Mouse (Mus musculus) cerebellum, adult (tissue): ENCODE measurements around the gene Rpl38.

Source experiments
- ATAC-seq: cut with Nextera tagmentation; 2 replicates; pipeline ENCODE4 v1.9.2; 2017; ENCODE audit warnings: mild to moderate bottlenecking, moderate library complexity, mixed read lengths; ENCODE audit not compliant: insufficient number of reproducible peaks, low FRiP score, low TSS enrichment

The Rpl38 gene

DNA sequence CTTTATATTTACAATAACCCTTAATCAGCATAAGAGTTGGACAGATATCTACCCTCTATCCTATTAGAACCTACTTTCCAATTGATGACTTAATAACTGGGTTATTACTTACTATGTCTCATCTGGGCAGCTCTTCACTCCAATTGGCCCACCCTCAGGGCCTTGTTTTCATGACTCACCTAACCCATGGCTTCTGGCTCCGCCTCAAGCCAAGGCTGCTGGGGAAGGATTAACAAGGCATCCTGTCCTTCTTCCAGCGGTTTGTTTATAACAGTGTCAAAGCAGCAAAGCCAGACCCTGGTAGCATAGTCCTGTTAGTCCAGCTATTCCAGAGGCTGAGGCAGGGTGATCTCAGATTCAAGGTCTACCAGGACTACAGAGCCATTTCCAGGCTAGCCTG is 26.1 kb downstream of the Rpl38 start:
- no peak for ATAC-seq

- ATAC-seq = no peak
Observed at GRCm38 (mm10) chr11:114698496-114698895, 30.2 kb downstream of the Rpl38 start.

GRCm38 (mm10) chr11:114699511-114699910 is 31.2 kb downstream of the Rpl38 start:
- no peak for ATAC-seq

DNA sequence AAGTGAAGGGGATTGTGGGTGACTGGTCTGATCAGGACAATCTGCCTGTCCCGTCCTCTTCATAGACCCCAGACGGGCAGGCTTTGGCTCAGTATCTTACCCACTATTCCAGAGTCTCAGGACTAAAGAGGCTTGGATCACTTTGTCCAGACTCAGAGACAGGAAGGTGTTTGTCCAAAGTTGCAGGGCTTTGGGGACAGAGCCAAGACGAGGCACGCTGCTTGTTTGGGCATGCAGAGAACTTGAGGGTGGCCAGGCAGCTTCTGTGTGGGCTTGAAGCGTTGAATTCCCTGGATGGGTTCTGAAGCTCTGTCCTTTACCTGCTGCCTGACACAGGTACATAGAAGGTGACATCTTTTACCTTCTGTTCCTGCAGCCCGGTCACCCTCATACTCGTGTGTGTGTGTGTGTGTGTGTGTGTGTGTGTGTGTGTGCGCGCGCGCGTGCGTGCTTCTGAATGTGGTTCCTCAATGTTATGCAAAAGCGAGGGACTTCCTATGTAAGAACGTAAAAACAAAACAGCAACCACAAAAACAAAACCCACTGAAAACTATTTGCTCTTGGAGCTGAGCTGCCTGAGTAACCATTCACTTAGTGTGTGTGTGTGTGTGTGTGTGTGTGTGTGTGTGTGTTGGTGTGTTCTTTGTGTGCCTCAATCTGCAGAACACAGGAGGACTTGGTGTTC is 34.1 kb downstream of the Rpl38 start:
- ATAC-seq = no peak

DNA sequence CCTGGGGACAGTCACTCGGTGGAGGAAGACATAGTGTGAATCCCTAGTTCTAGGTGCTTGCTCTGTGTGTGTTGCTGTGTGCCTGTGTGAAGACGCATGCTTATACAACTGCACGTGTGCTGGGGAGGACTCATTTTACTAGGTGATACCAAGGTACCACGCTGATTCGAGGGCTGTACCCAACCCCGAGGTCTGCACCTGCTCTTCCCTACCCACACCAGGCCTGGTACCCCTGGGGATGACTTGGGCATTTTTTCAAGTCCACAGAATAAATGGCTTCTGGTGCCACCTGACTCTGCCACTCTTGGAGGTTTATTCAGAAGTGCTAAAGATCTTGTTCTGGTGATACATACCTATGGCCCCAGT is 34.7 kb downstream of the Rpl38 start:
- no peak for ATAC-seq

DNA sequence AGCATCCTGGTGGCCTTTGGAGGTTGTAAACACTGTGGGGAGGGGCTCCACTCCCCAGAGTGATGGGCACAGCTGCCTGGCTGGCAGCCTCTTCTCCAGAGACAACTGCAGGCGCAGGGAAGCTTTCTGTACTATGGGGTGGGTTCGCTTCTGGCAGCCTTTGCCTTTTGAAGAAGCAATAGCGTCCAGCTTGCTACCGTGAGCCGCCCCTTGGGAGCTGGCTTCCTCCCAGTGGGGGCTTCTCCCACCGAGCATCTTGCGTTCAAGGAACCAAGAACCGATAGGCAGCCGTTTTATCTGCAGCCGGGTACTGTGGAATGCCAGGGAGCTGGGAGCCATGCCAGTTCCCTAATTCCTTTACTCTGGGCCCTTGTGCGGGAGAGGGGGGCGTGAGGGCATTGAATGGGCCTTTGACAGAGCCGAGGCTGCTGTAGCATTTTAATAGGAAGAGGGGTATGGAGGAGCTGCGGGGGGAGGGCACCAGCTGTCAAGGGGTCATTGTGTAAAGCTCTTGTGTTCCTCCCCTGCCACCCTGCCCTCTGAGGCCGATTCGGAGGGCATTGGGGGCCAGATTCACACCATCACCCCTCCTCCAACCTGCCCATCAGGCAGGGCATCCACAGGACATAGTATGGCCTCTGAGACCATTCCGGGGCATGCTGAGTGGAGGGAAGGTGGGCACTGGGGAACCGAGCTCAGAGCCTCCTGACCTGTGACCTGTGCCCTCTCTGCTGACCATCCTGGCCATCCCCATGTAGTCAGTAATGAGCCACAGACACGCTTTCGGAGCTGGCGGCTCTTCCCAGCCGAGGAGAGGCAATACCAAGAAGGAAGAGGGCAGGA is 36.0 kb downstream of the Rpl38 start:
- ATAC-seq = no peak

DNA sequence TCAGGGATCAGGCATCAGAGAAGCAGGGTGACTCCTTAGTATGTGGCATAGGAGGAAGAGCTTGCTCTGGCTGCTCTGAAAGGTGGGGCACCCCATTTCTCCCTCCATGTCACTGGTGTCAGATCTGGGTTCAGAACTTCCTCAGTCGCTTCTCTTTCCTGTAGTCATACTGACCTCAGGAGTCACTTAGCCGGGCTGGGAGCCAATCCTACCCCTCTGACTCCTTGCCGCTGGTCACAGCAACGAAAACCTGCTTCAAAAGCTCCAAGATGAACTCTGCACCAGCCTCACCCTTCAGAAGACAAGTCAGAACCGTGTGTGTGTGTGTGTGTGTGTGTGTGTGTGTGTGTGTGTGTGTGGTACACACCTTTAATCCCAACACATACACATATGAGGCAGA is 38.0 kb downstream of the Rpl38 start:
- ATAC-seq = no peak

GRCm38 (mm10) chr11:114711393-114711792 is 43.1 kb downstream of the Rpl38 start:
- ATAC-seq = no peak

GRCm38 (mm10) chr11:114711861-114712260 is 43.5 kb downstream of the Rpl38 start:
- ATAC-seq = no peak

GRCm38 (mm10) chr11:114714526-114714925 is 46.2 kb downstream of the Rpl38 start:
- no peak for ATAC-seq

DNA sequence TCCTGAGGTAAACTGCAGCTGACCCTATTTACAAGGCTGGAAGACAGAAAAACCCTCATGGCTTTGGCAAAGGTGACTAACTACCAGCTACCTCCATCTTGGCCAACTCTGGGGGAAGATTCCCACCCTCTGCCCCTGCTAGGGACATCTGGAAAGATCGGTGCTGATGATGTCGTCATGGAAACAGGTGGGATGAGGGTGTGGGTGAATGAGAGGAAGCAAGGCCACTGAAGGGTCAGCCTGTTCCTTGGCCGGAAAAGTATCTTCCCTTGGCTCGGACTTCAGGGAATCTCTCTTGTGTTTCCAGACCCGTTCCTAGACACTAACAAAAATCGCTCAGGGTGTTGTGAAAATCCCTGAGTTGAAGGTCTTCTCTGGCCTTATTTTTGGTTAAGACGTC is 47.2 kb downstream of the Rpl38 start:
- ATAC-seq = no peak

DNA sequence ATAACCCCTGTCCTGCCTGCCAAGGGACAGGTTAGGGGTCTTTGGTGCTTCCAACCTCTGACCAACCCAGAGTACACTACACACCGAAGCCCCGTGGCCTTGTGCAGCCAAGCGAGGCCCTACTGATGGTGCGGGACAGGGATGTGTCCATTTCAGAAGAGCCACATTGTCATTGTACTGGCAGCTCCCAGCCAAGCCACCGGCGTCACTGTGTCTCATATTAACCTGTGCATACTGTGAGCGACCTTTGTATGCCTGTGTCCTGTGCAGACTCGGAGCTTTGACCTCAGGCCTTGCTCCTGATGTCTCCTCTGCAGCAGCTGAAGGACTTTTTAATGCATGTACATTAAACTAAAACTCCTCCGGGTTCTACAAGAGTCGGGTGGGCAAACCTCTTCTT is 52.2 kb downstream of the Rpl38 start:
- no peak for ATAC-seq
